Mouse (Mus musculus): ENCODE data around the gene Plekha5. TPM values are rescaled to one million over a fixed set of nuclear protein-coding genes. Genes with fewer than 3 reads are reported as not detected.

Plekha5 gene
- total RNA-seq, 2 experiments from 2014 or later: 51.4 to 67.5 TPM

- DNase-seq (ENCODE audit: low spot score in 2 of 2): no peak
Measured at GRCm38 (mm10) chr6:140454388-140454787, 30.5 kb downstream of the Plekha5 start.

DNA sequence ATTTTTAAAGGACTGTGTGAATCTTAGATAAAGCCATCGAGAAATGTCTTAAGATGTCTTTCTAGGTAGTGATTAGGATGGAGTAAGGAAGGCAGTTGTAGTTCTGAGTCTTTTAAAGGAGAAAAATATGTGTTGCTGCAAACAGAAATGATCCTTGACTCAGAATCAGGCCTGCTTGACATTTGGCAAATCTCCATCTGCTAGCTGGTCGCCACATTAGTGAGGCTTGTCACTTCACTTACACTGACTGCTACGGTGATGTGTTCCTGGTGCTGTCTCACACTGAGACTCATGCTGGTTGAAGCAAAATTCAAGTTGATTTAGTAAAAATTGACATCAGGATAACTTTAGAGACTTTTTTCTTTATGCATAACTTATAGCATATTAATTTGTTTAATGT lies 32.0 kb downstream of the Plekha5 start:
- no peak for DNase-seq (ENCODE audit: low spot score in 2 of 2)

GRCm38 (mm10) chr6:140456393-140457163 lies 32.7 kb downstream of the Plekha5 start:
- DNase-seq (ENCODE audit: low spot score in 2 of 2): no peak

DNA sequence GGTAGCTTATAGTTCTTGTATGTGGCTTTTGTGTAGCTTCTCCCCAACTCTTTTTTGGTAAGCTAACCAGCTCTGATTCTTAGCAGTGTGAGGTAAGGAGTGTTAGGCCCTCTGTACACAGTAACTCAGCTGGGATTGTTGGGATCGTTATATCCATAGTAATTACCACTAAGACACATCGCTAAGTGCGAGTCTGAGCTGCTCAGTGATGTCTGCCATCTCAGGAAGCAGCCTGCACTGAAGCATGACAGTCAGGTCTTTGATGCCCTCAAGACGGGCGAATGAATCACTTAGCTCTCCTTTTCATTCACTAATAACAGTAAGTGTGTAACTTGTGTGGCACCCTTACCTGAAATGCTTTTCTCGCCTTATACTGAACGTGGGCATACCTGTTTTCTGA lies 36.5 kb downstream of the Plekha5 start:
- DNase-seq (ENCODE audit: low spot score in 2 of 2): no peak

- no peak for DNase-seq (ENCODE audit: low spot score in 2 of 2)
Measured at GRCm38 (mm10) chr6:140464818-140465217, 41.0 kb downstream of the Plekha5 start.

- no peak for DNase-seq (ENCODE audit: low spot score in 2 of 2)
Measured at GRCm38 (mm10) chr6:140465946-140466646, 42.2 kb downstream of the Plekha5 start.

DNA sequence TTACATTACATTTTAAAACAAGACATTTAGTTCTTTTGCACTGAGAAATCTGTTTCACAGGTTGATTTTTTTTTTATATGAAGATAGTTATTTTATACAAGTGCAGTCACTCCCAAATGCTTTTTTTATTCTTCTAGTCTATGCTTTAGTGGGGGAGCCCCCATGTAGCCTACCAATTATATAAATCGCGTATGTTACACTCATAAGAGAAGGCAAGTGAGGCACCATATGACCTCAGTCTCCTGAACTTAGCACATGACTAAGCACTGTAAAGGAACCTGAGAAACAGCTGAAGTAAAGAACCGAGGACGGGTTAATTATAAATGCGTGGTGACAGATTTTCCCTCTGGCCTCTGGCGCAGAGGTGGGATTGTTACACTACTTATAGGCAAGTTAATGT lies 43.0 kb downstream of the Plekha5 start:
- no peak for DNase-seq (ENCODE audit: low spot score in 2 of 2)

GRCm38 (mm10) chr6:140467851-140468250 lies 44.0 kb downstream of the Plekha5 start:
- no peak for DNase-seq (ENCODE audit: low spot score in 2 of 2)

DNA sequence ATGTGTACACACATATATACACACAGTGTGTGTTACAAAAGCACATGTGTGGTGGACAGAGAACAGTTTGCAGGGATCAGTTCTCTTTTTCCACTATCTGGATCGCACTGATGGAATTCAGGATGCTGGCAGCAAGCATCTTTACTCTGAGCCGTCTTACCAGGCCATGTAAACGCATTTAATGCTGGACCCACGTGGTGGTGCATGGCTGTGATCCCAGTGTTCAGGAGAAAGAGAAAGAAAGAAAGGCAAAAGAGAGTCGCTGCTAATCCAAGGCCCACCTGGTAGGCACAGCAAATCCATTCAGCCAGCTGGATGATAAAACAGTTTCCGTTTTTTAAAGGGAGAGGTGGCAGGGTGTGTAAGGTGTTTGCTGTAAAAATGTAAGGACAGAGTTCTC lies 45.9 kb downstream of the Plekha5 start:
- DNase-seq (ENCODE audit: low spot score in 2 of 2): no peak

- DNase-seq (ENCODE audit: low spot score in 2 of 2): no peak
Measured at GRCm38 (mm10) chr6:140471751-140472150, 47.9 kb downstream of the Plekha5 start.

DNA sequence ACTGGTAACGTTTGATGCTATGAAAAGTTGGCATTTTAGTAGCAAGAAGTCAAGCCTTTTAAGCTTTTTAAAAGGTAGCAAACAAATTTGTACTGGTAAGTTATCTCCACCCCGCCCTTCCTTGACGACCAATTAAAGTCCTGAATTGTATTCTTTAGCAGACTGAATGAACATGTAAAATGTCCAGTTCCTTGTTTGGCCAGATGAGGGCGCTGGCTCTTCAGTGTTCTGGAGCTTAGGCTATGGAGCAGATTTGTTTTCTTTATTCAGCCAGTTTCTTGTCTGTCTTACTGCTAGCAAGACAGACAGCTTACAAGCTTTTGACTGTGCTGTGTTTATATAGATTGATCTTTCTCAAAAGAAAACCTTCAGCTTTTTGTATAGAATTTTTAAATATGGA lies 48.5 kb downstream of the Plekha5 start:
- no peak for DNase-seq (ENCODE audit: low spot score in 2 of 2)

DNA sequence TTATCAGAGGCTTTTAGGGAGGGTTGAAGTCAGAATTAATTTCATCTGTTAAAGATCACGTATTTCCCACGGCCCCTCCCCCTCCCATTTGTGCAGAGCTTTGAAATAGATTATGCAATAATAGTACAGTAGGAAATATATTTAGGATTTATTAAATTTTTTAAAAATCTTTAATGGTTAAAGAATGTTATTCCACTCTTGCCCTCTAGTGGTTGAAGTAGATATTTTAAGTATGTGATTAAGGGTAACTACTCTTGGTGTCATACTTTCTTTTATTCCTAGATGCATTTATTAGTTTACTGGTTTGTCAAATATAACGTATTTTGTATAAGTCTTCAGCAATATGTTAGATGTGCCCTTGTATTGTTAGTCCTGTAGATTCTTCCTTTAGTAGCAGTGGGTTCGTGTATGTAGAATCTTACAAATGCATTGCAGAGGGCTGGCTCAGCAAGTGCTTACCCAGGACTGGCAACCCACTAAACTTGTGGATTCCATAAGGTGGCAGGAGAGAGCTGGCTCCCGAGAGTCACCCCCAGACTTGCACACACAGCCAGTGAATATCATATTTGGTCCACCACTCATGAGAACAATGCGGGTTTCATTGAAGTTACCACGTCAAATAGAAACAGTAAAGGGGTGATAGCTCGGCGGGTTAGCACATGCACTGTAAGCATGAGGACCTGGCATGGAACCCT lies 51.7 kb downstream of the Plekha5 start:
- no peak for DNase-seq (ENCODE audit: low spot score in 2 of 2)

GRCm38 (mm10) chr6:140476981-140477380 lies 53.1 kb downstream of the Plekha5 start:
- DNase-seq (ENCODE audit: low spot score in 2 of 2): no peak

DNA sequence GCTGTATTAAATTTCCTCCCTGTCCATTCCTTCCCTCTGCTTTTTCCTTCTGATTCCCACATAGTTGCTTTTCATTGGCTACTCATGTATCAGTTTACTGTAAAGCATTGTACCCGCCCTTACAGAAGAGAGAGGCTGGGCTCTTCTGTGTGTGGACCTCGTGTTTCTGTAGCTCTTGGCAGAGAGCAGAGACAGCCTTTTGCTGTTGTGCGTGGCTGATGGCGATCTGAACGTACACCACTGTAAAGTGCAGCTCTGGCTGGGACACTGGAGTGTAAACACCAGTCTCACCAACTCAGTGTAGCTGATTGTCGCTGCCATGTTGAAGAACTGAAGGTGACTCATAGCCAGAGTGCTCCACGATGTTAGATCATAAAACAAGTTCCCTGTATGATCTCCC lies 54.2 kb downstream of the Plekha5 start:
- DNase-seq (ENCODE audit: low spot score in 2 of 2): no peak

GRCm38 (mm10) chr6:140478943-140479342 lies 55.1 kb downstream of the Plekha5 start:
- no peak for DNase-seq (ENCODE audit: low spot score in 2 of 2)

DNA sequence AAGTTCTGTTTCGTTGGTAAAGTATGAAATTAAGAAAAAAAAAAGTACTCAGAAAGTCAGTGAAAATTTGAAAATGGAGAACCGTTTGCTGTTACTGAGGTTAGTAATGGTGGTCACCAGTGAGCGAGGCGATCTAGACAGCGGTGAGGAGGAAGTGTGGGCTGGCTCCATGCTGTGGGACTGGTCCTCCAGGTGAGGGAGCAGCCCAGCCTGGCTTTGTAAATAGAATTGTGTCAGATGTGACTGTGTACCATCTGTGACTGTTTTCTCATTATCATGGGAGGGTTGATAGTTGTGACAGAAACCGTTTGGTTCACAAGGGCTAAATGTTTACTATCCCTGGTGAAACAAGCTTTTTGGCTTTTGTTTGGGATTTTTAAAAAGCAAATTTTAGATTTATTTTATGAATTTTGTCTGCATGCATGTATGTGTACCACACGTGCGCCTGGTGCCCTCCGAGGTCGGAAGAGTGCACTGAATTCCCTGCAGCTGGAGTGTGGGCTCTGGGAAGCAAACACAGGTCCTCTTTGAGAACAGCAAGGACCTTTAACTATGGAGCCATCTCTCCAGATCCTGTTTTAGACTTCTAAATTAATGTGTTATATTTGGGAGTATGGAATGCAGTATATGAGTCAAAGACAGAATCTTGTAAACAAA lies 56.7 kb downstream of the Plekha5 start:
- DNase-seq (ENCODE audit: low spot score in 2 of 2): no peak

GRCm38 (mm10) chr6:140481701-140482460 lies 58.0 kb downstream of the Plekha5 start:
- DNase-seq (ENCODE audit: low spot score in 2 of 2): peak in 1 of 2 experiments; percentile 50

DNA sequence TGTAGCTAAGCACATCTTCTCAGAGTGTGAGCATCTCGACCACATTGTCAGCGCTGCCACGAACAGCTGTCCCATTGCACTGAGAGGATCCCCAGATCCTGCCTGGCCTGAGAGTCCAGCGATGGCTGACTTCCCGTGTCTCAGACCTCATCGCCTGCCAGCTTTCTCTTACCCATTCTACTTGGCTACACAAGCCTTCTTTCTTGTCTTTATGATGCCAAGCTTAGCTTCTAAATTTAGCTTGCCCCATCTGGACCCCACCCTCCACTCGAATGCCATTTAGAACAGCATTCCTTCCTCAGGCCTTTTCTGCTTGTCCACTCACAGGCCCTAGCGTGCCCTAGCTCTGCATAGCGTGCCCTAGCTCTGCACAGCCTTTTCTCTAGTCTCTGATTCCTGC lies 60.3 kb downstream of the Plekha5 start:
- DNase-seq (ENCODE audit: low spot score in 2 of 2): no peak

- DNase-seq (ENCODE audit: low spot score in 2 of 2): no peak
Measured at GRCm38 (mm10) chr6:140485636-140486035, 61.8 kb downstream of the Plekha5 start.

- no peak for DNase-seq (ENCODE audit: low spot score in 2 of 2)
Measured at GRCm38 (mm10) chr6:140486685-140487084, 62.8 kb downstream of the Plekha5 start.

DNA sequence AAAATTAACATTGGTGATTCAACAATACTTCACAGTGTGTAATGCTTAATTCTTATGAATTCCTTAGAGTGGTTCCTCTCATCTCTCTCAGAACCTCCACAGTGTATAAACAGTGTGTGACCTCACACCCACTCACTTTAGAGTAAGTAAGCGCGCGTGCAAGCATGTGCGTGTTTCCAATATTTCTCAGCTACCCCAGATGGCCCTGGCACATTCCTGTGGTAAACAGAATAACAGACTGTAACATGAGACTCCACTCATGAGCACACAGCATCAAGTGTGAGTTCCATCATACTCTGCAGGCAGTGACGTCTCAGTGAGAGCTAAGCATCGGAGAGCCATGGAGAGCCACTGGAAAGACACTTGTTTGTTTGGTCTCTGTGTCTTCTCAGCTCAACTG lies 63.6 kb downstream of the Plekha5 start:
- no peak for DNase-seq (ENCODE audit: low spot score in 2 of 2)
